Mouse (Mus musculus): ENCODE measurements around the gene Pax6. TPM values are rescaled to one million over a fixed set of nuclear protein-coding genes. Genes with fewer than 3 reads are reported as not detected.

Pax6 gene
- not detected in 2 replicates for polyA plus RNA-seq (2012; ENCODE audit: low replicate concordance)

DNA sequence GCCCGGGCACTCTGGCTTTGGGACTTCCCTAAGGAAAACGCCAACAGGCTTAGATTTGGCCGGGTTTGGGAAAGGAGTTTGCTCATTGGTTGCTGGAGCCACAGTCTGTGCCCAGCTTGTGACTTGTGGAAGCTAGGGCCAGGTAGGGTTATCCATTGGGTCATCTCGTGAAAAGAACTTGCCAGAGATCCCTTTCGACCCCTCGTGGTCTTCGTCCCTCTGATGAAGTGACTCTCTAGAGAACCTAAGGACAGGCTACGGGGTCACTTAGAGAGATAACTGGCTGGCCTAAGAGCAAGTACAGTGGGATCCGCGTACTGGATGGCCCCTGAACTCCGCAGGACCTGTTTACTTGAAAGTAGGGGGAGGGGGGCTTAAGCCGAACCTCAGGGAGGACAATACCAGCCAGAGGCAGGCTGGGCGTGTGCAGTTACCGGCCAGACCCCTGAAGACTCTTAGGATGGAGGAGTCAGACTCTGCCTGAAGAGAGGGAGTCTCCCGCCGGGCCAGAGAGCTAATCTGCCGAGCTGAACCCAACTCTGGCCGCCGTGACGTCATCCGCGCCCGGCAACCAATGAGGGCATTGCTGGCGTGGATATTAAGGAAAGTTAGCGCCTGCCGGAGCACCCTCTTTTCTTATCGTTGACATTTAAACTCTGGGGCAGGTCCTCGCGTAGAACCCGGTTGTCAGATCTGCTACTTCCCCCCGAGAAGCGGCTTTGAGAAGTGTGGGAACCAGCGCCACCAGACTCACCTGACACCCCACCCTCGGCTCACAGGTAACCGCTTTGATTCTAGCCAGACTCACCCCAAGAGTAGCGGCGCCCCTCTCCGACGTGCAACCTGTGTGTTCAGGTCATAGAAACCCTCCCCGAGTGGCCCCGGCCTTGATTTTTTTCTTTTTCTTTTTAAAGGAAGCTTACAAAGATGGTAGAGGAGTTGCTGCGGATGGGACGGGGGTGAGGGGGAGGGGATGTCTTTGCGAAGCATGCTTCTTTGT, at the start of gene Pax6:
TSS of gene Pax6 (plus strand) at position 630 of the 1,000 bp plus-strand sequence.

Other genes starting within 250 kb of the Pax6 start
- gene Elp4, start 235.7 kb downstream of the Pax6 start, polyA plus RNA-seq (2012; ENCODE audit: low replicate concordance), result 1.6 and 1.9 TPM in 2 replicates
- gene Immp1l, start 235.7 kb downstream of the Pax6 start, polyA plus RNA-seq (2012; ENCODE audit: low replicate concordance), result 3.8 TPM in 1 of 2 replicates, not detected in the other

Data from hematopoietic multipotent progenitor cell, adult 10-12 weeks (in vitro differentiated cells).